Mouse (Mus musculus): ENCODE results near the gene Scarb1.

DNA sequence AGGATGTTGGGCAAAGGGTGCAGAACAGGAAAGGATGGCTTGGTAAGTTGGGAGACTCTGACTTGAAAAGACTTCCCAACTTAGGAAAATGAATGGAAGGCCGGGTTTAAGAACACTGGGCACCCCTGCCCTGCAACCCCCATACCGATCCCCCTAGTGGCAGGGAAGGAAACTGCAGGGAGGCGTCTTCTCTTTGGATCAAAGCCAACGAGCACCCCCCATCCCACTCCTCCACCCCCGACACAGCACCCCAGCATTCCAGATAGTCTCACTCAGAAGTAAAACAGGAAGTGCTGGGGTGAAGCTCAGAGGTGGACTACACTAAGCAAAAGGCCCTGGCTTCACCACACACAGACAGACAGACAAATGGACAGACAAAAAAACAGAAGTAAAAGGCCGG, 62.6 kb downstream of the Scarb1 start:
- TF ChIP-seq CTCF (IDR thresholded peaks at IDR 0.05; ENCODE audit: borderline replicate concordance, insufficient read depth, low read depth, low read length), result peak; percentile 51; the same call in 1 of the 2 replicates
- TF ChIP-seq POLR2A (IDR thresholded peaks at IDR 0.05; ENCODE audit: borderline replicate concordance, insufficient read depth, low read length), result no peak

All from cerebellum, adult 2 months (tissue).